Mouse (Mus musculus) cerebellum, adult 2 months (tissue): ENCODE measurements around the gene Slc35e3. TPM values are rescaled to one million over a fixed set of nuclear protein-coding genes. Genes with fewer than 3 reads are reported as not detected.

Experiments
- DNase-seq, 2 experiments: peaks; one replicate each; pipeline ENCODE4 v3.0.0; 2021
- H3K27ac ChIP-seq: fragments of 200-500 bp; 2 replicates; pipeline ENCODE4 v1.5.1; 2012; ENCODE audit warnings: low read length, control low read depth, inconsistent platforms; ENCODE audit not compliant: insufficient read depth
- H3K27me3 ChIP-seq: fragments of 200-500 bp; 2 replicates; pipeline ENCODE4 v1.6.1; 2012; ENCODE audit warnings: inconsistent platforms, mild to moderate bottlenecking, low read length, moderate library complexity; ENCODE audit not compliant: control insufficient read depth, insufficient read depth
- H3K4me1 ChIP-seq: fragments of 200-500 bp; 2 replicates; pipeline ENCODE4 v1.6.1; 2011; ENCODE audit warnings: low read length; ENCODE audit not compliant: control insufficient read depth, insufficient read depth
- H3K4me3 ChIP-seq: fragments of 200-500 bp; replicated peaks from 2 replicates; pipeline ENCODE3; 2011; ENCODE audit warnings: mild to moderate bottlenecking, low read depth, low read length, control low read depth; ENCODE audit not compliant: insufficient read depth
- CTCF ChIP-seq: fragments of 200-500 bp; IDR thresholded peaks from 2 replicates; pipeline ENCODE4 v1.5.1; 2011; ENCODE audit warnings: low read depth, mild to moderate bottlenecking, control low read depth, low read length, moderate library complexity, borderline replicate concordance; ENCODE audit not compliant: insufficient read depth
- POLR2A ChIP-seq: fragments of 200-500 bp; IDR thresholded peaks from 2 replicates; pipeline ENCODE4 v1.6.1; 2011; ENCODE audit warnings: low read length, control low read depth, borderline replicate concordance; ENCODE audit not compliant: insufficient read depth
- WGBS: fragments of 180-500 bp; shearing (Covaris S2); methylation state at CpG from one replicate; pipeline ENCODE4 v1.1.7; 2018; 5-methylcytosine and 5-hydroxymethylcytosine counted together
- polyA plus RNA-seq: library from polyadenylated mRNA; depleted of rRNA; stranded (reverse); fragments of >200 nt; gene quantifications from 2 replicates; pipeline ENCODE4 v1.2.3, GENCODE M21; 2012

Slc35e3 gene
- polyA plus RNA-seq, 1 experiment, result 27.8 TPM

GRCm38 (mm10) chr10:117692173-117692572 lies 54.0 kb downstream of the Slc35e3 start:
- TF ChIP-seq POLR2A (no peak), CTCF (no peak)
- Histone ChIP-seq H3K27me3 (no peaks in the 10 kb centered on the region), H3K4me3 (no peak overlapping the region), H3K4me1 (no peaks in the 10 kb centered on the region), H3K27ac (no peak overlapping the region)
- no peak for DNase-seq

- Histone ChIP-seq H3K4me3 (no peak overlapping the region), H3K27ac (no peak overlapping the region), H3K4me1 (no peaks in the 10 kb centered on the region), H3K27me3 (no peaks in the 10 kb centered on the region)
- TF ChIP-seq CTCF (no peak), POLR2A (no peak)
- DNase-seq, result no peak
- 94% methylated on average over 10 of the region's 10 CpGs for WGBS
Observed at GRCm38 (mm10) chr10:117691389-117691968, 54.7 kb downstream of the Slc35e3 start.

- Histone ChIP-seq H3K4me1 (no peaks in the 10 kb centered on the region), H3K27me3 (no peaks in the 10 kb centered on the region), H3K27ac (no peak overlapping the region), H3K4me3 (no peak overlapping the region)
- TF ChIP-seq CTCF (no peak), POLR2A (no peak)
- no peak for DNase-seq
- WGBS, result 95% methylated on average over 3 of the region's 3 CpGs
Observed at GRCm38 (mm10) chr10:117690770-117691296, 55.3 kb downstream of the Slc35e3 start.

- WGBS, result 62% methylated on average over 2 of the region's 2 CpGs
- TF ChIP-seq CTCF (no peak), POLR2A (no peak)
- Histone ChIP-seq H3K27ac (no peak overlapping the region), H3K4me3 (no peak overlapping the region), H3K4me1 (no peaks in the 10 kb centered on the region), H3K27me3 (no peaks in the 10 kb centered on the region)
- no peak for DNase-seq
Observed at GRCm38 (mm10) chr10:117690101-117690352, 56.1 kb downstream of the Slc35e3 start.

- TF ChIP-seq CTCF (no peak), POLR2A (no peak)
- H3K27me3 ChIP-seq, result no peaks in the 10 kb centered on the region
- no peak for DNase-seq
- H3K4me3 ChIP-seq, result no peak overlapping the region
- H3K27ac ChIP-seq, result no peak overlapping the region
- WGBS, result 93% methylated on average over 11 of the region's 11 CpGs
- H3K4me1 ChIP-seq, result no peaks in the 10 kb centered on the region
Observed at GRCm38 (mm10) chr10:117689297-117690100, 56.7 kb downstream of the Slc35e3 start.

GRCm38 (mm10) chr10:117688204-117689151 lies 57.7 kb downstream of the Slc35e3 start:
- no peak for DNase-seq
- Histone ChIP-seq H3K27ac (no peak overlapping the region), H3K4me3 (no peak overlapping the region), H3K27me3 (no peaks in the 10 kb centered on the region), H3K4me1 (no peaks in the 10 kb centered on the region)
- 86% methylated on average over 13 of the region's 13 CpGs for WGBS
- TF ChIP-seq CTCF (0 out of 2 replicates have a peak, but pooled peaks have one; percentile 23), POLR2A (no peak)

GRCm38 (mm10) chr10:117687577-117687976 lies 58.6 kb downstream of the Slc35e3 start:
- 82% methylated on average over 7 of the region's 7 CpGs for WGBS
- no peak overlapping the region for H3K27ac ChIP-seq
- DNase-seq, result no peak
- H3K4me1 ChIP-seq, result no peaks in the 10 kb centered on the region
- no peaks in the 10 kb centered on the region for H3K27me3 ChIP-seq
- no peak overlapping the region for H3K4me3 ChIP-seq
- TF ChIP-seq CTCF (no peak), POLR2A (no peak)
